Mouse (Mus musculus) forebrain, embryonic 10.5 days (tissue): Measurements from ENCODE around the gene Ccdc107. TPM values are rescaled to one million over a fixed set of nuclear protein-coding genes. Genes with fewer than 3 reads are reported as not detected.

ENCODE experiments used
- DNase-seq: peaks from one replicate; pipeline ENCODE4 v3.0.0-alpha.2; 2017; ENCODE audit warnings: low spot score; ENCODE audit errors: extremely low spot score
- H3K27ac ChIP-seq: fragments of 300-500 bp; sonication (generic); 2 replicates; pipeline ENCODE4 v1.5.1; 2016; ENCODE audit warnings: mild to moderate bottlenecking
- H3K27me3 ChIP-seq: fragments of 300-500 bp; sonication (generic); 2 replicates; pipeline ENCODE4 v1.6.1; 2016; ENCODE audit warnings: mild to moderate bottlenecking; ENCODE audit not compliant: poor library complexity, severe bottlenecking
- H3K36me3 ChIP-seq: fragments of 300-500 bp; sonication (generic); replicated peaks from 2 replicates; pipeline ENCODE4 v1.6.1; 2016; ENCODE audit warnings: mild to moderate bottlenecking, moderate library complexity
- H3K4me1 ChIP-seq: fragments of 300-500 bp; sonication (generic); 2 replicates; pipeline ENCODE4 v1.6.1; 2016
- H3K4me3 ChIP-seq: fragments of 300-500 bp; sonication (generic); 2 replicates; pipeline ENCODE4 v1.5.1; 2016; ENCODE audit warnings: mild to moderate bottlenecking, moderate library complexity
- H3K9me3 ChIP-seq: fragments of 300-500 bp; sonication (generic); 2 replicates; pipeline ENCODE4 v1.6.1; 2016; ENCODE audit warnings: mild to moderate bottlenecking, moderate library complexity
- WGBS: fragments of 180-500 bp; shearing (Covaris S2); methylation state at CpG from one replicate; pipeline ENCODE4 v1.1.7; 2016; 5-methylcytosine and 5-hydroxymethylcytosine counted together
- polyA plus RNA-seq: library from polyadenylated mRNA; unstranded; fragments of >200 nt; fragmentation: Nextera tagmentation; extraction: Ambion mirVana; gene quantifications from 2 replicates; pipeline ENCODE4 v1.2.1, GENCODE M21; 2016

Gene Ccdc107
- polyA plus RNA-seq, 1 experiment from 2014 or later, result 42.2 TPM

GRCm38 (mm10) chr4:43528487-43528886 lies 35.8 kb downstream of the Ccdc107 start:
- Histone ChIP-seq H3K4me3 (no peak overlapping the region), H3K4me1 (peaks cover 14% of the 10 kb centered on the region), H3K36me3 (peaks cover 28% of the 10 kb centered on the region), H3K9me3 (no peaks in the 10 kb centered on the region), H3K27ac (no peak overlapping the region), H3K27me3 (peaks cover 39% of the 10 kb centered on the region)
- no peak for DNase-seq
- WGBS, result 78% methylated on average over 9 of the region's 9 CpGs

GRCm38 (mm10) chr4:43530081-43530501 lies 37.4 kb downstream of the Ccdc107 start:
- H3K4me3 ChIP-seq, result no peak overlapping the region
- H3K36me3 ChIP-seq, result peaks cover 44% of the 10 kb centered on the region
- H3K9me3 ChIP-seq, result no peaks in the 10 kb centered on the region
- WGBS, result 80% methylated on average over 8 of the region's 8 CpGs
- DNase-seq, result no peak
- peaks cover 23% of the 10 kb centered on the region for H3K27me3 ChIP-seq
- H3K4me1 ChIP-seq, result no peaks in the 10 kb centered on the region
- H3K27ac ChIP-seq, result no peak overlapping the region

GRCm38 (mm10) chr4:43530581-43530980 lies 37.9 kb downstream of the Ccdc107 start:
- Histone ChIP-seq H3K36me3 (peaks cover 49% of the 10 kb centered on the region), H3K4me3 (no peak overlapping the region), H3K27me3 (peaks cover 18% of the 10 kb centered on the region), H3K4me1 (no peaks in the 10 kb centered on the region), H3K9me3 (no peaks in the 10 kb centered on the region), H3K27ac (no peak overlapping the region)
- peak; percentile 72 for DNase-seq
- 32% methylated on average over 7 of the region's 7 CpGs for WGBS

GRCm38 (mm10) chr4:43533270-43533669 lies 40.6 kb downstream of the Ccdc107 start:
- WGBS, result 89% methylated on average over 9 of the region's 9 CpGs
- Histone ChIP-seq H3K27me3 (no peaks in the 10 kb centered on the region), H3K9me3 (no peaks in the 10 kb centered on the region), H3K36me3 (peaks cover 76% of the 10 kb centered on the region), H3K27ac (no peak overlapping the region), H3K4me3 (no peak overlapping the region), H3K4me1 (no peaks in the 10 kb centered on the region)
- DNase-seq, result no peak

- WGBS, result 94% methylated on average over 8 of the region's 8 CpGs
Observed at GRCm38 (mm10) chr4:43535628-43536027, 42.9 kb downstream of the Ccdc107 start.

GRCm38 (mm10) chr4:43536031-43536430 lies 43.3 kb downstream of the Ccdc107 start:
- H3K4me3 ChIP-seq, result no peak overlapping the region
- no peaks in the 10 kb centered on the region for H3K27me3 ChIP-seq
- H3K36me3 ChIP-seq, result peaks cover 100% of the 10 kb centered on the region
- no peak overlapping the region for H3K27ac ChIP-seq
- no peak for DNase-seq
- no peaks in the 10 kb centered on the region for H3K9me3 ChIP-seq
- WGBS, result 93% methylated on average over 9 of the region's 9 CpGs
- H3K4me1 ChIP-seq, result no peaks in the 10 kb centered on the region

More at GRCm38 (mm10) chr4:43535628-43536027, 42.9 kb downstream of the Ccdc107 start:
- Histone ChIP-seq H3K27me3 (no peaks in the 10 kb centered on the region), H3K4me3 (no peak overlapping the region), H3K4me1 (no peaks in the 10 kb centered on the region), H3K27ac (no peak overlapping the region), H3K9me3 (no peaks in the 10 kb centered on the region), H3K36me3 (peaks cover 100% of the 10 kb centered on the region)
- DNase-seq, result no peak

- Histone ChIP-seq H3K9me3 (no peaks in the 10 kb centered on the region), H3K27ac (no peak overlapping the region), H3K4me3 (no peak overlapping the region), H3K36me3 (peaks cover 100% of the 10 kb centered on the region), H3K27me3 (no peaks in the 10 kb centered on the region), H3K4me1 (no peaks in the 10 kb centered on the region)
- DNase-seq, result no peak
- WGBS, result 65% methylated on average over 3 of the region's 3 CpGs
Observed at GRCm38 (mm10) chr4:43542044-43542443, 49.3 kb downstream of the Ccdc107 start.

Other genes with a start within 250 kb of the Ccdc107 start
- 0.32 and 0.53 TPM in 2 replicates for gene Atp8b5, start 225.7 kb upstream of the Ccdc107 start, polyA plus RNA-seq
- 7.4 and 8.4 TPM in 2 replicates for gene Rusc2, start 110.9 kb upstream of the Ccdc107 start, polyA plus RNA-seq
- gene Fam166b, start 63.8 kb upstream of the Ccdc107 start, polyA plus RNA-seq, result 0.10 and 0.17 TPM in 2 replicates
- gene Tesk1, start 51.0 kb upstream of the Ccdc107 start, polyA plus RNA-seq, result 3.2 and 3.5 TPM in 2 replicates
- gene Cd72, start 38.3 kb upstream of the Ccdc107 start, polyA plus RNA-seq, result 2.3 and 2.4 TPM in 2 replicates
- gene Sit1, start 9.2 kb upstream of the Ccdc107 start, polyA plus RNA-seq, result not detected in 2 replicates
- 54.6 and 56.7 TPM in 2 replicates for gene Arhgef39, start 6.8 kb downstream of the Ccdc107 start, polyA plus RNA-seq
- gene Car9, start 14.1 kb downstream of the Ccdc107 start, polyA plus RNA-seq, result 0.60 and 1.1 TPM in 2 replicates
- 40.0 and 42.6 TPM in 2 replicates for gene Tpm2, start 30.9 kb downstream of the Ccdc107 start, polyA plus RNA-seq
- 32.5 and 34.4 TPM in 2 replicates for gene Creb3, start 69.4 kb downstream of the Ccdc107 start, polyA plus RNA-seq
- 42.5 and 43.0 TPM in 2 replicates for gene Tln1, start 69.8 kb downstream of the Ccdc107 start, polyA plus RNA-seq
- 15.3 and 24.2 TPM in 2 replicates for gene Rgp1, start 85.8 kb downstream of the Ccdc107 start, polyA plus RNA-seq
- gene Gba2, start 86.0 kb downstream of the Ccdc107 start, polyA plus RNA-seq, result 24.3 and 26.4 TPM in 2 replicates
- gene Msmp, start 91.6 kb downstream of the Ccdc107 start, polyA plus RNA-seq, result 0.97 TPM in 1 of 2 replicates, not detected in the other
- 5.4 and 6.2 TPM in 2 replicates for gene Npr2, start 139.0 kb downstream of the Ccdc107 start, polyA plus RNA-seq
- 1.9 and 2.9 TPM in 2 replicates for gene Spag8, start 160.7 kb downstream of the Ccdc107 start, polyA plus RNA-seq
- gene Hint2, start 163.6 kb downstream of the Ccdc107 start, polyA plus RNA-seq, result 66.0 and 69.7 TPM in 2 replicates
- gene Tmem8b, start 176.1 kb downstream of the Ccdc107 start, polyA plus RNA-seq, result 4.2 and 4.3 TPM in 2 replicates
- 1.6 and 1.7 TPM in 2 replicates for gene Fam221b, start 176.2 kb downstream of the Ccdc107 start, polyA plus RNA-seq
- gene Olfr70, start 207.9 kb downstream of the Ccdc107 start, polyA plus RNA-seq, result not detected in 2 replicates
- gene Olfr71, start 217.4 kb downstream of the Ccdc107 start, polyA plus RNA-seq, result not detected in 2 replicates
- gene Hrct1, start 234.3 kb downstream of the Ccdc107 start, polyA plus RNA-seq, result 0.16 and 0.31 TPM in 2 replicates
- gene Spaar, start 237.1 kb downstream of the Ccdc107 start, polyA plus RNA-seq, result 0.07 TPM in 1 of 2 replicates, not detected in the other